Mouse (Mus musculus): ENCODE data around the gene Rbmx. TPM values are rescaled to one million over a fixed set of nuclear protein-coding genes. Genes with fewer than 3 reads are reported as not detected.

Rbmx gene
- polyA plus RNA-seq (2017; shearing (Covaris generic)) = 10 to 100 TPM; 74.9 to 92.2 TPM

DNA sequence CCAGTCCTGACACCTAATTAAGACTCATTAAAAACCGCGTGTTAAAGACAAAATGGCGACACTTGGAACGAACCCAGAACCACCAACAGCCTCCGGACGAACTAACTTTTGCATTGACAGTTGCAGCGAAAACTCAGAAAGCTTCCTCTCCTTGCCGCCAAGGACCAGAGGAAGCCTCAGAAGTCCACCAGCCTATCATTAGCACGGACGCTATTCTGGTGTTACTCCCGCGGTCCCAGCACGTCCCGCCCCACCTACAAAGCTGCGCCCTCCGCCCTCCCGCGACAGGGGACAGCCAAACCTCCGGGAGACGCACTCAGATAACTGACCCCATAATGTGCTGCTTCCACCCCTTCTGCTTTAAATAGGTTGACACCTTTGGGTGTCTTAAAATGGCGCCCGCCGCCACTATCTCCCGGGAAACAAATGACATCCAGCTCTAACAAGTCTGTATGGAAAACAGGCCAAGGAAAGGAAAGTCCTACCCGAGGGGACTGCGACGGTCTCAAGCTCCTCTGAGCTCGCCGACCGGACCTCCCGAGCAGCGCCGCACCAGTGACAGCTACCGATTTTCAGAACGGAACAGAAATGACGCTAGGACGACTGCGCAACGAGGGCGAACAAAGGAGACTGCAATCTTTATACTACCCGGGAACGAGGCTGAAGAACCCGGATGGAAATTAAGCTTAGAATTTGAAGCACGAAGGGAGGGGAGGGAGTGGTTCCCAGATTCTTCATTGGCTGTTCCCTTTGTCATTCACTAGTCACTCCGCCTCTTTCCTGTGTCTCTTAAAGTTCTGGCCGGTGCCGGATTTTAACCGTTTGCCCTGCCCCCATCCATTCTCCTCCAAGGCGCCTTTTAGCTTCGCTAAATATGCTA lies at the start of gene Rbmx:
TSS of gene Rbmx (minus strand) at position 670 of the 880 bp plus-strand sequence.
- ATAC-seq = peak; percentile 95

DNA sequence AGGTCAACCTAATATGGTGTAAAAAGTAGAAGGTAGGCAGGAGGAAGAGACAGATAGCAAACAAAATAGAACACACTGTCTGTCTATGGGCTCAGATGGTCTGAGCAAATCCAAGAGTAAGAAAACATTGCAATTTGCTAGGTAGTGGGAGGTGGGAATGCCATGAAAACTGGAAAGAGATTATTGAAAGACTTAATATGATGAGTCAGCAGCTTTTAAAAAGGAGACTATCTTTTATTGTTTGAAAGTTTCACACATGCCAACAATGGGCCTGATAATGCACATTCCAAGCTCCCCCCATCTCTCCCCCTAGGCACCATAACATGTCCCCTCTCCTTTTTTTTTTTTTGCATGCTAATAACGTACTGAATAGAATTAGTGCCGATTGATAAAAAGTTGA lies 41.1 kb upstream of the Rbmx start:
- no peak for ATAC-seq

DNA sequence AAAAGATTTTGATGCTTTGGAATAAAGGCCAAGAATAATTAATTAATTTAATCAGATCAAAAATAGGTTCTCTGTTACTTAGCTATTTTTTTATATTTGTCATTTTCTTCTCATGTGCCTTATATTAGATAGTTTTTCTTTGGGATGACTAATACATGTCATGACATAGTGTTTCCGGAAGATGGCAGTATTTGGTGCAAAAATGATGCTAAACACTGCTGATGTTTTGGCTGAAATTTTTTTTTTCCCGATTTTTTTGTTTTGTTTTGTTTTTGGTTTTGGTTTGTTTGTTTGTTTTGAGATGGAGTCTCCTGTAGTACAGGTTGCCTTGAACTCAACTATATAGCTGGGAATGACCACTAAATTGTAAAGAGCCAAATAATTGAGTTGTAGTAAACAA lies 38.8 kb upstream of the Rbmx start:
- ATAC-seq = no peak

DNA sequence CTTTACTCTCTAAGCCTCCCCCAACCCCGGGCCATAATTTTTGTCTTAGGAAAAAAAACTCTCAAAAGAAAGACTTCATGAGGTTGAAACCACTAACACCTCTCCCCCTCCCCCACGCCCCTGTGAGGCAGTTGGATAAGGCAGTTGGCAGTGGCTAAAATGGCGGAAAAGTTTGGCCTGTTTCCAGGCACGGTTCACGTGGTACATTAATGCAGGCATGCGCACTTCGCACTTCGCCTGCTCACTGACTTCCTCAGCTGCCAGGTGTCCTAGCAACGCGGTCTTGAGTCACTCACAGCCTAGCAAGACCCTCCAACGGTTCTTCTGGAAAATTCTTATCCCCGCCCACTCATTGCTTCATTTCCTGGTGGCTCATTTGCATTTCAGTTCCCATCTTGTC lies 15.9 kb upstream of the Rbmx start, which contains the start of gene Gm364:
TSS of gene Gm364 (plus strand) at position 386 of the 400 bp plus-strand sequence.
- no peak for ATAC-seq

DNA sequence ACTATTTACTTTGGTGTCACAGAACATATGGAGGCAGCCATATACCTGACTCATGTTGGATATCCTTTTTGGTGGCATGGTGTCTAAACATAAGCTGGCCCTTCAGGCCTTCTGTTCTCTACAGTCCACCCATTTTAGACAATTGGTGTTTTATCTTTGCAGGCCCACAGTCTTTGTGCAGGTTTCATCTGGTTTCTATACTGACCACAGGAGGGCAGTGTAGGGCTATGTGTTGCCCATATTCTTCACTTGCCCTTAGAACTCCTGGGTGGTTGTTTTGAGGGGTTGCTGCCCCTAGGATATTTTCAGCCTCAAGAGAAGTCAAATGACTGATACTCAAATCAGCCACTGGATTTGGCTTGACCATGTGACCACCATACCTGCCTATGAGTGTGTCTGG lies 10.8 kb upstream of the Rbmx start:
- no peak for ATAC-seq

DNA sequence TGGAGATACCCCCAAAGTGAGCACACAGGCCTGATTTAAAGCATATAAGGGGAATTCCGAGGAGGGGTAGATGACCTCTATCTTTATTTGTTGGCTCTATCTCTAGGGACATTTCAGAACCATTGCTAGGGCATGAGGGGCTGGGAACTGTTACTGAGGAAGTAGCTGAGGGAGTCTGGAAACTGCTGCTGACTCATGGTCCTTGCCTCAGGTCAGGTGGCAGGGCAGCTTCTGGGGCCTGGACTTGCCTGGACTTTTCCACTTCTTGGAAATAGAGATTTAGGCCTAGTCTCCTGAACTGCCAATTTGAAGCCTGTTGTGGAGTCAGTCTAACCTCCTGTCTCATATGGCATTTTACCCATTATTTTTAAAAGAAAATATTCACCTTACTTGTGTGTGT lies 8.6 kb upstream of the Rbmx start:
- ATAC-seq = no peak

DNA sequence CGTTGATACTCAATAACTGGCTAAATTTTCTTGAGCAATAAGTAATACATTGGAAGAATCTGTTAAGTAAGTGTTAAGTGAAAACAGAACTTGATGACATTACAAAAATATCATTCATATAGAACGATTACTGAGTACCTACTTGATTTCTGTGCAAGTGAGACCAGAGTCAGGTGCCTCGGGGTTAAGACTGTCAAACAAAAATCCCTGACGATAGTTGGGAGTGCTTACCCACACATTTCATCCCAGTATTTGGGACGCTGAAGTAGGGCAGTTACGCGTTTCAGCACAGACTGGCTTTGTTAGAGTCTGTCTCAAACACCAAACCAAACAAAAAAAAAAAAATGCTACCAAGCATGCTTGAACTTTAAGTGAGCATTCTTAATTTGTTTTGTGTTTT lies 576 bp upstream of the Rbmx start:
- no peak for ATAC-seq

DNA sequence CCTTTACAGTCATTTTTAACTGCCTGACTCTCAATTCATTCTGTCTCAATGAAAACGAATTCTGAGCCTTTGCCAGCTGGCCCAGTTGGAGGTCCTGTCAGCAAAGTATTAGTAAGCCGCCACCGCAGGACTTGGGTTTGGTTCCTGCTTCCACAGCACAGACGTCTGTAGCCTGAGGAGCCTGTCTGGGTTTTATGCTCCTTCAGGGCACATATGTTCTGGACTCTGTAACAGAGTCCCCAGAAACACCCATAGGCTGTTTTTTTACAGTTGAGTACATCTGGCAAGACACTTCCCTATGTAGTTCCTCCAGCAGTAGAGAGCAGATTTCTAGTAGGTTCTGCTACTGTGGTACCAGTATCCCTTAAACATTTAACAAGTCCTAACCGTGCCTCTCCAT lies 11.9 kb downstream of the Rbmx start:
- no peak for ATAC-seq

DNA sequence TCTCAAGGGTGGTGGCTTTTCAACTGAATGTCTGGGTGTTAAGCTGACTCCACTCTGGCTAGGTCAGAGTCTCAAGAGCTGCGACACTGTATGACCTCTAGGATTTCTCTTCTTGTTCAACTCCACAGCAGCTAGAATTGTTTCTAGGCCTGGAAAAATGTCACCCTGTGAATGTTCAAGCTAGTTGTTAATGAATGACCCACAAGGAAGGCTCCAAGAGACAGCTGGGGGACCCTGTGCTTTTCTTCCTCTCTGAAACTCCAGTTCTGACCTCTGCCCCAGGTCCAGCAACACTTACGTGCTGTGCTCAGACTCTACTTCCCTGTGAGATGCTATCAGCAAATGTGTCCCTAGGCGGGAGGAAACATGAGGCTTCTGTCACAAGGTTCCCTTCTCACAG lies 14.3 kb downstream of the Rbmx start:
- no peak for ATAC-seq

DNA sequence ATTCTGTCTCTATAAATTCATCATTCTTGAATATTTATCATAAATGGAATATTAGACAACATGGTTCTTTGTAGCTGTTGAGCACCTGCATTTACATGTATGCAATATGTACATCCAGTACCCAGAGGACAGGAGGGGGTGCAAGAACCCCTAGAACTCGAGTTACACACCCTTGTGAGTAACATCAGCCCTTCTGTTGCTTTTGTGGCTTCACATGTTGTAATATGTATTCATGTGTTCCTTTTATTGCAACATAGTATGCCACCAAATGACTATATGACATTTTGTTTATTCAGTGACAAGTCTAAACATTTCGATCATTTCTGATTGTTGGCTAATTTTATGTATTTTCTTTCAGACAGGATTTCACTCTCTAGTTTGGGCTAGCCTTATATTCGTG lies 15.7 kb downstream of the Rbmx start:
- ATAC-seq = no peak

DNA sequence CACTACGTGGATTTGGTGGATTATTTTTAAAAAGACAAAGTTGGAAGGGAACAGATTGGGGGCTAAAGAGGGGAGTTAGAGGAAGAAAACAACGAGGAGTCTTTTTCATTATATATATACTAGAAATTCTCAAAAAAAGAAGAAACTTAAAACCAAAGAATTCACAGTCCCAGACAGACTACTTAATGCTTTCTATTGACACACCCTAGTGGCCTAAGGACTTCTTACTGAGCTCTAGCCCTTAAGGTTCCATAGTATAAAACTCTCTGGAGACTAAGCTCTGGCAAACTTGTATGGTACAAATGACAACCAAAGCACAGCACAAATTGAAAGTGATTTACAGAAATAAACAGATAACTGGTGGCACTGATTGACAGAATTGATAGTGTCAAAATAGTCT lies 18.8 kb downstream of the Rbmx start:
- ATAC-seq = no peak

DNA sequence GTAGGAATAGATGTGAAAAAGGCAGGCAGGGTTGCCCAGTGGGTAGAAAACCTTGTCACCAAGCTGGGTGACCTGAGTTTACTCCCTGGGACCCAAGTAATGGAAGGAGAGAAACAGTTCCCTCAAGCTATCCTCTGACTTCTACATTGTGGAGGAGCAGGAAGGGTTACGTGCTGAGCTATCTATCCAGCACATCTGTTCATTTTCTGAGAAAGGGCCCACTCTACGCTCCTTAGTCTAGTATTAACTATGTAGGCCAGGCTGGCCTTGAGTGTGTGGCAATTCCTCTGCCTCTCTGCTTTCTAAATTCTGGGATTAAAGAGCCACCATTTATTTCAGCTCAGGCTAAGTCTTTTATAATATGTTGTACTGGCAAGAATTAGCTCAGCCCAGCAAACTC lies 19.3 kb downstream of the Rbmx start:
- no peak for ATAC-seq

DNA sequence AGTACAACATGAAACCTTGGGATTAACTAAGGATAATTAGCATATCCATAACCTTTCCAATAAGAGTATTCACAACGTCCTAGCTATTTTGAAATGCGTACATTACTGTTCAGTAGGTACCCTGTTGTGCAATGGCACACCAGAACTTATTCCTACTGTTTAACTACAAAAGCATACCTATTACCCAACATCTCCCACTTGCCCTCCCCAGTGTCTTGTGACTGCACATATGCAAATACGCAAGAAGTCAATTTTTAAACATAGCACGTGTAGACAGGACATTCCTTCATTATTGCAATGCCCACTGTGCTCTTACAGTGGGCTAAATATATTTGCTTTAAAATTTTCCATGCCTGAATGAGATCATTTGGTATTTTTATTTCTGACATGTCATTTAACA lies 19.9 kb downstream of the Rbmx start:
- ATAC-seq = no peak

DNA sequence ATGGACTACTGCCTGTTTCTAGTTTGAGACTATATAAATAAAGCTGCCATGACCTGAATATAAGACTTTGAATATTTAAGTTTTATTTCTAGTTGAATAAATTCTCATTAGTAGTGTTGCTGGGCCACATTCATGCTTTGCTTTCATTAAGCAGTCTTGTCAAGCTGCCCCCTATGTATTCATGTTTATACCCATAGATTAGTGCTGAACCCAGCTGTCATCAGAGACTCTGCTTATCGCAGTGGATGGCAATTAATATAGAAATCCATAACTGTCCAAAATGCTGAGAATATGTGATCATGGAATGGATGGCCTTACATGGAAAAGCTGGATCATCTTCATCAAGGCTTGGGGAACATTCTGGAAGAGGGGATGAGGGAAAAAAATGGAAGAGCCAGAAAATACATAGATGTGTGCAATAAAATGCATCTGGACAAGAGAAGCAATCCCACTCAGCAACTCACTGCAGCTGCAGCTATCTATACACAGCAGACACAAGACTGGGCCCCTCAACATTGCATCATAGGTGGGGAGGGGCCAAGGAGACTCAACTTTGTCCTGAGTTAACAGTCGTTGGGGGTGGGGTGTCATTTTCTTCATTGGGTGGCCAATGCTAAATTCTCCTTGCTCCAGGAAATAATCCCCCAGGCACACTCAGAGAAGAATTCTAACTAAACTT lies 27.8 kb downstream of the Rbmx start:
- ATAC-seq = no peak

DNA sequence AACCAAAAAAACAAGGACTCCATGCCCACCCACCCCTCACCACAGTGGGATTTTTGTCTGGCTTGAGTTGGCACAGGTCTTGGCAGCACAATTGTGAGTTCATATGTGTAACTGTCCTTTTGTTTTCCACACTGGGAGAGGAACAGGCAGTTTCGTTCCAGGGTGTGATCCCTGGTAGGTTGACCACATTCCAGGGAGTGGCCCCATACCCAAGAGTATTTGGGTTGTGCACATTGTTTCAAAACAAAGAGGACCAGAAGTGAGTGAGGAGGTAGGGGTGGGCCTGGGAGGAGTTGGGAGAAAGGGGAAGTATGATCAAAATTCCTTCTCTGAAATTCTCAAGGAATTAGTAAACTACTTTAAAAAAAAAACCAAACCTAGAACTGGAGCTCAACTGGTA lies 33.5 kb downstream of the Rbmx start:
- no peak for ATAC-seq

DNA sequence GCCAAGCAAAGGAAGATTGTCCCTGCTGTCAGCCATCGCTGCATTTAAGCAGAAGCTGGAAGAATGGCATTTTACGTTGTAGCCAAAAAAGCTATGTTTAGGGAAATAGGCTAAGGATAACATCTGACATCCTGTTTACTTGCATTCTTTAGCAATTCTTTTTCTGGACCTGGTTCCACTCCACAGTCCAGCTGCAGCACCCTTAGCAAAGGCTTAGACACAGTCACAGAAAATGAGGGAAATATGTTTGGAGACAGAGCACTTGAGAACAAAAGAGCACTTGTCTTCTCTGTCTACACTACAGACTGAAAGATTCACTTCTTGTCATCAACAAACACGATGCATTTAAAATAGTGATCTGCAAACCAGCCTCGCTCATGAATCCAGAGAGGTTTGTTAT lies 53.6 kb downstream of the Rbmx start:
- ATAC-seq = no peak

DNA sequence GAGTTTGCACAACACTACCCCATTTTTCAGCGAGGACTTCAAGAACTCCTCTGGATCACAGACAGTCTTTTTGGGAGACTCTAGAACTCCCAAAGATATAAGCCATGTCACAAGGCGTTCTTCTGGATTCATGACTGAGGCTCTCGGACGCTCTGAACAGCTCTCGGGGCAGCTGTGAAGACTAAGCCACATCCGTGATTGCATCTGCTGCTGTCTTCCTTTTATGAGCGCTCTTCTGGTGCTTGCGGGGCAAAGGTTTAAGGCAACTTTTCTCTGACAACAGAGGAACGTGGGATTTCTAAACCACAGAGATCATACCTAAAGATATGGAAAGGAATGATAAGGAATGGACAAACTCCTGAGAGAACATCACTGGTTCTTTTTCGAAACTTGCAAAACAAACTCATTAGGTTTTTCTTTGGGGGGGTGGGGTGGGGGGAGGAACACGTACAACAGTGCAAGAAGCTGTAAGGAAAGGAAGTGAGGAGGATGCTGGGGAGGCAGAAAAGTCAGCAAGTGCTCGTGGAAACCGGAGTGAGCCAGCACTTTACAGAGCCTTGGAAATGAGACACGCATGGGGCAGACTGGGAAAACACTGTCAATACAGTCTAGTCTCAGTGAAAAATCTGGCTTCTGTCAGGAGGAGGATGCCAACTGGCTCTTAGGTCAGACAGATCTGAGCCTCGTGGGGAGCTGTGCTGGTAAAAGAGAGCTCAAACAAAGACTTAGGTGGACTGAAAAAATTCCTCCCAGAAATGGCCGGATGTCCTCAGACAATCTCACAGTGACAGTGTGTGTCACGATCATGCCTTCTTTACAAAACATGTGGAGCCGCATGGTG lies 54.2 kb downstream of the Rbmx start, which contains the start of gene Arhgef6:
TSS of gene Arhgef6 (minus strand) at position 359 of the 841 bp plus-strand sequence.
- ATAC-seq = peak; percentile 72

DNA sequence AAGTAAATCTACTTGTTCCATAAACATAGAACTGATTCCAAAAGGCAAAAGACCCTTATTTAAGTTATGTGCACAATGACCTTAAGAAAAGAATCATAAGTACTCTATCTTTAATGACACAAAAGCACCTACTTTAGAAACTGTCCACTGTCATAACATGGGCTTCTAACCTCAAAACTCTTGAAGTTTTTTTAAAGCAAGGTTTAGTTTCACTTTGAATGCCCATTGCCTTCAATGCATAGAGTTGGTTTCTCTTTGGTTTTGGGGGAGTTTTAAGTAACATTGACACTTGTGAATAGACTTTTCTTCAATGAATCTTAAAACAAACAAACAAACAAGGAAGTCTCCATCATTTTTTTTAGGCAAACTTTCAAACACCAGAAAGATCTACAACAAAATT lies 55.3 kb downstream of the Rbmx start:
- ATAC-seq = peak; percentile 65

DNA sequence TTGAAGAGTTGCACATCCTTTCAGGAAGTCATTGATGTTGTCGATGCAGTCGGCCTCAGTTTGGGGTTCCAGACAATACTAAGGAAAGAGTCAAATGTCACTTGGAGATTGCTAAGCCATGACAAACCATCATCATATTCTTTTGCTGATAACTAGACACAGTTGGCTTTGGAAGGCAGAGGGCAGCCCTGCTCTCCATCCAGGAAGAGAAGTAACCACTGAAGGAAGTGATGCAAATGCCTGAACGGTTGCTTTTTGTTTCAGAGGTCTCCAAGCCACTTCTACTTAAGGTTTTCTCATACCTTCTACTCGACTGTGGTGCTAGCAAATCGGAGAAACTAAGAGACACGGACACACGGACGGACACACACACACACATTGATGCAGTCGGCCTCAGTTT lies 55.9 kb downstream of the Rbmx start:
- peak; percentile 21 for ATAC-seq

DNA sequence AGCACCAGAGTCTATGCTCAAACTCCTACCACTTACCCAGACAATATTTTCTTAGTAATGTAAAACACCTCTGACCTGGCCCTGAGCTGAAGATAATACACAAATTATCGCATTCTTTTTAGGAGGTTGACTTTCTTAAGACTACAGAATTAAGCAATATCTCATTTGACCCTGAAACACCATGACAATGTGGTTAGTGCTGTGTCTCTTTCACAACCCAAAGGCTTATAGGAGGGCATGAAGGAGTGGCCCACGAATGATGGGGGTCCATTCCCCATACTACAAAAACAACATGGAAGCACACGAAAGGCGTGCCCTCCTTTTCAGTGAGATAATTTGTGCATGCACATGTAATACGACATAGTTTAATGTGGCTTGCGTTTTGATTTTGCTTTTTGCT lies 57.5 kb downstream of the Rbmx start:
- ATAC-seq = no peak
